13 mouse cellular contexts compared by ENCODE assay signal in the genomic region with DNA sequence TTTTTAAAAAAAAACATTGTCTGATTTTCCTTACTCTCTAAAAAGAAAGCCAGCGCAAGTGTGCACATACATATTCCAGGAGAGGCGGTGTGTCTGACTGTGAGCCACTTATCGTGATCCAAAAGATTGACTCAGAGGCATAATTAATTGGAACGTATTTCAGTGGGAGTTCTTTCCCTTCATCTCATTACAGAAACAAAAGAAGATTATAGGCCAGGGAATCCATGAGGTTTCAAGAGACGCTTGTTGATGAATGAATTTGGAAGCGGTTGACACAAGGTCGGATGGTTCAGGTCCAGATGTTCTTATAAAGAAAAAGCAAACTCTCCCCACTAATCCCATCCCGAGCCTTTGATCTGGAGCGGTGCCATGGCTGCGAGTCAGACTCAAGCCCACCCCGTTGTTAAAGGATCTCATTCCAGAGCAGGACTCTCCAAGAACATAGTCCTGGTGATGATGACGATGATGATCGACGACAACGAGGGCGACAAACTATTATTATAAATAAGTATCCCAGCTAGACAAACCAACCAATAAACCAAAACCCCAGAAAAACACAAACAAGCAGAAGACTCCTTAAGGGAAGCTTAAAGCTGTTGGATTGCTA.
"Had no signal": no experiment of that assay in that cellular context is flagged by ENCODE, and none has a peak within 500 bp of the region (broad histone marks: within the 10 kb centered on the region; RNA-seq: fewer than 3 reads in every experiment).

No protein-coding gene starts in this region.

- H3K4me2 ChIP-seq: liver, embryonic 11.5 days; liver, embryonic 15.5 days; midbrain, embryonic 15.5 days; neural tube, embryonic 12.5 days had no signal

- H3K27me3 ChIP-seq: liver, embryonic 15.5 days; midbrain, embryonic 15.5 days; neural tube, embryonic 12.5 days had no signal

- H3K36me3 ChIP-seq: limb, embryonic 10.5 days; liver, embryonic 15.5 days; midbrain, embryonic 15.5 days; neural tube, embryonic 12.5 days had no signal

- ATAC-seq: lung, postnatal 0 days; midbrain, embryonic 15.5 days had no signal

- H3K4me3 ChIP-seq: left cerebral cortex, adult 2 months; limb, embryonic 10.5 days; liver, embryonic 15.5 days; midbrain, embryonic 15.5 days; neural tube, embryonic 12.5 days had no signal

- H3K9me3 ChIP-seq: limb, embryonic 10.5 days; liver, embryonic 15.5 days; midbrain, embryonic 15.5 days; neural tube, embryonic 12.5 days had no signal

- H3K9ac ChIP-seq: liver, embryonic 15.5 days; midbrain, embryonic 15.5 days; neural tube, embryonic 12.5 days had no signal

- DNase-seq: kidney, postnatal 25 days; lung, adult 2 months; lung, postnatal 36 days; right cerebral cortex, adult 18-20 months; right cerebral cortex, postnatal 25 days; thymus, postnatal 36 days had no signal

- H3K4me1 ChIP-seq: limb, embryonic 10.5 days; liver, embryonic 15.5 days; midbrain, embryonic 15.5 days; neural tube, embryonic 12.5 days had no signal

- H3K27ac ChIP-seq: left cerebral cortex, adult 2 months; limb, embryonic 10.5 days; liver, embryonic 15.5 days; midbrain, embryonic 15.5 days; neural tube, embryonic 12.5 days had no signal
